Mouse (Mus musculus) mature B cell (primary cell): ENCODE results near the gene 9130023H24Rik.

Source experiments
- in situ Hi-C: fragments of 300-500 bp; cut with MboI; formaldehyde crosslinking; loops from 2 replicates; pipeline ENCODE4 v1.14.3; 2019

Gene 9130023H24Rik

GRCm38 (mm10) chr7:128246496-128247391 lies 8.9 kb upstream of the 9130023H24Rik start, which contains the start of gene Tgfb1i1:
TSS of gene Tgfb1i1 (plus strand) at chr7:128246812.
- in situ Hi-C loops: no loop called here

- in situ Hi-C loops: no loop called here
Measured at GRCm38 (mm10) chr7:128245547-128245946, 7.7 kb upstream of the 9130023H24Rik start.

GRCm38 (mm10) chr7:128244410-128245025 lies 6.7 kb upstream of the 9130023H24Rik start:
- in situ Hi-C loops: no loop called here

- in situ Hi-C loops: no loop called here
Measured at GRCm38 (mm10) chr7:128243921-128244320, 6.1 kb upstream of the 9130023H24Rik start.

- in situ Hi-C loops: no loop called here
Measured at GRCm38 (mm10) chr7:128242331-128242730, 4.5 kb upstream of the 9130023H24Rik start.

GRCm38 (mm10) chr7:128240131-128240784 lies 2.4 kb upstream of the 9130023H24Rik start:
- in situ Hi-C loops: no loop called here

GRCm38 (mm10) chr7:128238991-128239390 lies 1.2 kb upstream of the 9130023H24Rik start:
- in situ Hi-C loops: no loop called here

GRCm38 (mm10) chr7:128237593-128237926 lies 271 bp downstream of the 9130023H24Rik start:
- in situ Hi-C loops: no loop called here

- in situ Hi-C loops: no loop called here
Measured at GRCm38 (mm10) chr7:128236856-128237592, 807 bp downstream of the 9130023H24Rik start, which contains the start of gene Armc5. TSS of gene Armc5 (plus strand) at chr7:128237342.

- in situ Hi-C loops: no loop called here
Measured at GRCm38 (mm10) chr7:128236426-128236825, 1.4 kb downstream of the 9130023H24Rik start.

- in situ Hi-C loops: no loop called here
Measured at GRCm38 (mm10) chr7:128235481-128235880, 2.4 kb downstream of the 9130023H24Rik start.

- in situ Hi-C loops: no loop called here
Measured at GRCm38 (mm10) chr7:128234796-128235195, 3.0 kb downstream of the 9130023H24Rik start.

- in situ Hi-C loops: no loop called here
Measured at GRCm38 (mm10) chr7:128231741-128232140, 6.1 kb downstream of the 9130023H24Rik start.

- in situ Hi-C loops: no loop called here
Measured at GRCm38 (mm10) chr7:128220936-128221335, 16.9 kb downstream of the 9130023H24Rik start.

GRCm38 (mm10) chr7:128219952-128220351 lies 17.9 kb downstream of the 9130023H24Rik start:
- in situ Hi-C loops: no loop called here

GRCm38 (mm10) chr7:128209826-128210225 lies 28.0 kb downstream of the 9130023H24Rik start:
- in situ Hi-C loops: loop anchor here (5.0 to 10.0 kb wide), 2 partner anchors 108 to 215 kb away; partner anchors contain the start of gene Pycard

GRCm38 (mm10) chr7:128208187-128208586 lies 29.6 kb downstream of the 9130023H24Rik start:
- in situ Hi-C loops: loop anchor here (5.0 to 10.0 kb wide), 2 partner anchors 106 to 213 kb away; partner anchors contain the start of gene Pycard

- in situ Hi-C loops: loop anchor here (5.0 to 10.0 kb wide), 2 partner anchors 104 to 211 kb away; partner anchors contain the start of gene Pycard
Measured at GRCm38 (mm10) chr7:128206152-128206551, 31.7 kb downstream of the 9130023H24Rik start, which contains the start of gene Cox6a2. TSS of gene Cox6a2 (minus strand) at chr7:128206387.

GRCm38 (mm10) chr7:128205695-128206094 lies 32.1 kb downstream of the 9130023H24Rik start:
- in situ Hi-C loops: loop anchor here (5.0 to 10.0 kb wide), 2 partner anchors 103 to 211 kb away; partner anchors contain the start of gene Pycard

- in situ Hi-C loops: loop anchor here (10.0 kb wide), 1 partner anchor 209 kb away; the partner anchor contains the start of gene Pycard
Measured at GRCm38 (mm10) chr7:128204179-128204578, 33.7 kb downstream of the 9130023H24Rik start.

GRCm38 (mm10) chr7:128203071-128203470 lies 34.8 kb downstream of the 9130023H24Rik start:
- in situ Hi-C loops: loop anchor here (10.0 kb wide), 1 partner anchor 208 kb away; the partner anchor contains the start of gene Pycard
